Mouse (Mus musculus): ENCODE measurements around the gene Esyt1.

Gene Esyt1

GRCm38 (mm10) chr10:128489785-128490184, 35.9 kb downstream of the Esyt1 start:
- CTCF ChIA-PET, result interaction anchor here (0.6 to 1.0 kb wide), 3 partner anchors 8 to 125 kb away, joined by 3 to 4 read pairs (median 3); partner anchors contain the start of gene Myl6b

- CTCF ChIA-PET, result interaction anchor here (0.5 to 0.7 kb wide), 2 partner anchors 39 to 212 kb away, joined by 3 to 4 read pairs; no protein-coding TSS in a partner anchor
Observed at GRCm38 (mm10) chr10:128489380-128489779, 36.3 kb downstream of the Esyt1 start.

GRCm38 (mm10) chr10:128488776-128489175, 36.9 kb downstream of the Esyt1 start:
- CTCF ChIA-PET, result interaction anchor here (0.5 to 0.7 kb wide), 3 partner anchors 25 to 211 kb away, joined by 3 to 4 read pairs (median 3); no protein-coding TSS in a partner anchor

GRCm38 (mm10) chr10:128487861-128488712, 37.6 kb downstream of the Esyt1 start:
- CTCF ChIA-PET, result interaction anchor here (0.6 to 0.7 kb wide), 2 partner anchors 26 to 41 kb away, joined by 3 to 5 read pairs; no protein-coding TSS in a partner anchor

- CTCF ChIA-PET, result interaction anchor here (0.7 kb wide), 1 partner anchor 136 kb away, joined by 9 read pairs; no protein-coding TSS in a partner anchor
Observed at GRCm38 (mm10) chr10:128486370-128486769, 39.3 kb downstream of the Esyt1 start.

GRCm38 (mm10) chr10:128474366-128474765, 51.3 kb downstream of the Esyt1 start:
- CTCF ChIA-PET, result no interaction called here

- CTCF ChIA-PET, result interaction anchor here (0.6 to 0.7 kb wide), 2 partner anchors 24 to 240 kb away, joined by 3 to 9 read pairs; no protein-coding TSS in a partner anchor
Observed at GRCm38 (mm10) chr10:128460270-128460630, 65.4 kb downstream of the Esyt1 start.

All from spleen, embryonic (tissue).